Mouse (Mus musculus) testis, postnatal 10 days (tissue): ENCODE measurements around the gene Nav3.

ENCODE experiments used
- DNase-seq: peaks from one replicate; pipeline ENCODE4 v3.0.0; 2021; ENCODE audit warnings: low spot score

Nav3 gene

GRCm38 (mm10) chr10:109832768-109833291 lies 623.2 kb downstream of the Nav3 start:
- no peak for DNase-seq

- DNase-seq: no peak
Measured at GRCm38 (mm10) chr10:109806782-109807493, 649.1 kb downstream of the Nav3 start.

GRCm38 (mm10) chr10:109803441-109803840 lies 652.6 kb downstream of the Nav3 start:
- DNase-seq: no peak

GRCm38 (mm10) chr10:109802236-109802635 lies 653.8 kb downstream of the Nav3 start:
- DNase-seq: no peak

GRCm38 (mm10) chr10:109799246-109799645 lies 656.8 kb downstream of the Nav3 start:
- no peak for DNase-seq

- no peak for DNase-seq
Measured at GRCm38 (mm10) chr10:109796981-109797380, 659.0 kb downstream of the Nav3 start.

- no peak for DNase-seq
Measured at GRCm38 (mm10) chr10:109793491-109793890, 662.5 kb downstream of the Nav3 start.

- no peak for DNase-seq
Measured at GRCm38 (mm10) chr10:109788728-109789127, 667.3 kb downstream of the Nav3 start.

- DNase-seq: no peak
Measured at GRCm38 (mm10) chr10:109779109-109779508, 676.9 kb downstream of the Nav3 start.

- DNase-seq: no peak
Measured at GRCm38 (mm10) chr10:109769092-109769491, 686.9 kb downstream of the Nav3 start.

- peak; percentile 74 for DNase-seq
Measured at GRCm38 (mm10) chr10:109765650-109766049, 690.4 kb downstream of the Nav3 start.

GRCm38 (mm10) chr10:109764412-109765101 lies 691.4 kb downstream of the Nav3 start:
- DNase-seq: no peak

- no peak for DNase-seq
Measured at GRCm38 (mm10) chr10:109758921-109759600, 696.9 kb downstream of the Nav3 start.

- DNase-seq: no peak
Measured at GRCm38 (mm10) chr10:109746901-109747300, 709.1 kb downstream of the Nav3 start.

- no peak for DNase-seq
Measured at GRCm38 (mm10) chr10:109741664-109742063, 714.3 kb downstream of the Nav3 start.

GRCm38 (mm10) chr10:109740326-109740725 lies 715.7 kb downstream of the Nav3 start:
- DNase-seq: no peak

GRCm38 (mm10) chr10:109723646-109724045 lies 732.4 kb downstream of the Nav3 start:
- DNase-seq: no peak

- no peak for DNase-seq
Measured at GRCm38 (mm10) chr10:109718808-109719207, 737.2 kb downstream of the Nav3 start.

GRCm38 (mm10) chr10:109718390-109718789 lies 737.6 kb downstream of the Nav3 start:
- no peak for DNase-seq

- peak; percentile 42 for DNase-seq
Measured at GRCm38 (mm10) chr10:109713001-109713400, 743.0 kb downstream of the Nav3 start.

- no peak for DNase-seq
Measured at GRCm38 (mm10) chr10:109699771-109700335, 756.2 kb downstream of the Nav3 start.

- no peak for DNase-seq
Measured at GRCm38 (mm10) chr10:109690564-109690963, 765.4 kb downstream of the Nav3 start.
